Mouse (Mus musculus) neutrophil, adult 83 days (primary cell): Measurements from ENCODE around the gene Olfr350. TPM values are rescaled to one million over a fixed set of nuclear protein-coding genes. Genes with fewer than 3 reads are reported as not detected.

Source experiments
- total RNA-seq, 2 experiments: library from RNA; stranded (reverse); gene quantifications; one replicate each; pipeline ENCODE4 v1.2.4; 2023

The Olfr350 gene
- total RNA-seq, result not detected

DNA sequence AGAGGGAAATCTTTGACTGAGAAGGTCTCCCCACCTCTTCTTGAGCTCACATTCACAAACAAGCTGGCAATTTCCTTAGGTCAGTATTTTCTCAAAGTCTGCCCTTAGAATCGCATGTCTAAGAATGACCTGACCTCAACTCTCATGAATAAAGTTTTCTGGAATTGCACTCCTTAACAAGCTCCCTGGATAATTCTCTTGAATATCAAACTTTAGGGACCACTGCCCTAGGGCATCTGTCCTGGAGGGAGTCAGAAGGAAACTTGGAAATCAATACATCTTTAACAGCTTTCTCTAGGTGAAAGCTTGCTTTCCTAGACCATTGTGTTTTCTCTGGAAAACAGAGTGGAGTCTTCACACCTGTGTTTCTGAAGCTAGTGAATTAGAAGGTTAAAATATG lies at the start of gene Olfr350:
Olfr350 (plus strand) TSS at position 301 of the 400 bp plus-strand sequence.

DNA sequence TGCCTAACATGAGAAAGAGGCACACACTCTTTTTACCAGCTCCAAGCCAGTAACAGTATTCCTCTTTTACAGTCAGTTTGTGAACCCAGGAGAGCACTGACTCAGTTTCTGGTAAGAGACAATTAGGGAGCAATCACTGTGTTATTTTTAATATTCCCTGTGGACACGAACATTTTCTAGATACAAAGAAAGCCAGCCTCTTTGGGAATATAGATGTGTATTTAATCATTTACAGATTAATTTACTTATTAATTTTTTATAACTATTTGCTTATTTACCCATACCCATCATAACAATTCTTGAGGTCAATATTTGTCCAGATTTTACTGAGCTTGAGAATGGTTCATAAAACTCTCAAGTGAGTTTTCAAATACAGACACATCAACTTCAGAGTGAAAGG lies 29.2 kb upstream of the Olfr350 start, which contains the start of gene Olfr3:
Olfr3 (minus strand) TSS at position 101 of the 400 bp plus-strand sequence.

DNA sequence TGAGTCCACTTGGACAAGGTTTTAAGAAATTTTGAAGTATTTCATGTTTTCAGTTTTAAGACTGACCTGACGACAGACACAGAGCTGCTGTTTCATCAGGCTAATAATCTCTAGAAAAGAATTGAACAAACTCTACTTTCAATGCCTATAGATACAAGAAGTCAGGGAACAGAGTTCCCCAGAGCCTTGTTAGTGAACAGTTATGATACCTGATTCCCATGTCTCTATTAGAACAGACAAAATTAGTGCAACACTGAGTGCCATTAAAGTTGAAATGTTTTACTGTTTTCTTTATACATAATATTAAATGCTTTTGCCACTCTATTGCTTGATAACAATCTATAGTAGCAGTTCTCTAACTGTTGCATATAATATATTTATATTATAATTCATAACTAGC lies 16.4 kb downstream of the Olfr350 start, which contains the start of gene Olfr351:
Olfr351 (minus strand) TSS at position 101 of the 400 bp plus-strand sequence.

DNA sequence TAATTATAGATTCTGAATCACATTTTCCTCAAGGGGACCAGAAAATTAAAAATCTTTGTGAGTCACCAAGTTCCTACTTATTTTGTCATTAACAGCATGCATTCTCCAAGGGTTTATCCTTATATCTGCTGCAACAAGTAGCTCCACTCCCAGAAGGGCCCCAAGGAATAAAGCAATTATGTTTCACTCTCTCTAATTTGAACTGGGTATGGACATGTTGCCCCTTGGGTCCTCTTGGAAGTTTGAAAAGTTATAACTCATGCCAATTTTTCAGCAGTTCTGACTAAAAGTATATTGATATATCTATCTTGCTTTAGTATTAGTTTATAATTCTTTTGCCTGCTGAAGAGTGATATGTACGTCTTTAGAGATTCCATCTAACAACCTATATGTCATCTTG lies 22.1 kb downstream of the Olfr350 start, which contains the start of gene Olfr352:
Olfr352 (plus strand) TSS at position 301 of the 400 bp plus-strand sequence.

DNA sequence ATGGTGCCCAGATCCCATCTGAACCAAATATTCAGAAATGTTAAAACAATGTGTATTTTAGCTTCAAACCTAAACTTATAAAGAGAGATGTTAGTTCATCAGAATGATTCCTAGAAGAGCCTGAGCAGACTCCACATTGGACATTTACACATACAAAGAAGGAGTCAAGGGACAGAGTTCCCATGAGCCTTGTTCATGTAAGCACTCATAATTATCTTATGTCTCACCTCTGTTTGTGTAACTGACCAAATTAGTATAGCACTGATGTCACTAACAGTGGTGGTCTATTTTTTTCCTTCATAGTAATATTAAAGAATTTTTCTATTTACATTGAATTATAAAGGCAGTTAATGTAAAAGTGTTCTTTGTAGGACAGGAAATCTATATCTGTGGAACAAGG lies 46.7 kb downstream of the Olfr350 start, which contains the start of gene Olfr353:
Olfr353 (minus strand) TSS at position 101 of the 400 bp plus-strand sequence.

Other genes starting within 250 kb of the Olfr350 start
- not detected for gene Olfr345, start 206.3 kb upstream of the Olfr350 start, total RNA-seq
- not detected for gene Olfr346, start 160.5 kb upstream of the Olfr350 start, total RNA-seq
- gene Olfr347, start 114.4 kb upstream of the Olfr350 start, total RNA-seq, result not detected
- gene Olfr348, start 62.0 kb upstream of the Olfr350 start, total RNA-seq, result not detected
- gene Olfr50, start 55.8 kb upstream of the Olfr350 start, total RNA-seq, result not detected
- gene Olfr3, start 29.3 kb upstream of the Olfr350 start, total RNA-seq, result not detected
- not detected for gene Olfr351, start 16.4 kb downstream of the Olfr350 start, total RNA-seq
- not detected for gene Olfr352, start 22.1 kb downstream of the Olfr350 start, total RNA-seq
- not detected for gene Olfr353, start 46.6 kb downstream of the Olfr350 start, total RNA-seq
- not detected for gene Olfr354, start 59.4 kb downstream of the Olfr350 start, total RNA-seq
- not detected for gene Olfr355, start 82.6 kb downstream of the Olfr350 start, total RNA-seq
- gene Olfr356, start 90.8 kb downstream of the Olfr350 start, total RNA-seq, result not detected
- gene Olfr357, start 147.5 kb downstream of the Olfr350 start, total RNA-seq, result not detected
- not detected for gene Olfr358, start 163.0 kb downstream of the Olfr350 start, total RNA-seq
- not detected for gene Olfr360, start 219.4 kb downstream of the Olfr350 start, total RNA-seq
- gene Olfr361, start 243.0 kb downstream of the Olfr350 start, total RNA-seq, result not detected